Mouse (Mus musculus) embryonic facial prominence, embryonic 12.5 days (tissue): Measurements from ENCODE around the gene Dnmt3l. TPM values are rescaled to one million over a fixed set of nuclear protein-coding genes. Genes with fewer than 3 reads are reported as not detected.
"Not testable (repeated sequence)": the region's sequence is repeated elsewhere in the genome, so short reads cannot be mapped to it uniquely, and the experiment has no call there.

Experiments used
- ATAC-seq: fragments of 200-750 bp; cut with Nextera tagmentation; 2 replicates; pipeline ENCODE4 v1.8.0; 2017; ENCODE audit not compliant: insufficient number of reproducible peaks, insufficient read depth, low FRiP score, low TSS enrichment
- H3K27ac ChIP-seq: fragments of 300-500 bp; sonication (generic); 2 replicates; pipeline ENCODE4 v1.5.1; 2016; ENCODE audit warnings: mild to moderate bottlenecking
- H3K27me3 ChIP-seq: fragments of 300-500 bp; sonication (generic); 2 replicates; pipeline ENCODE4 v1.6.1; 2016; ENCODE audit warnings: mild to moderate bottlenecking, moderate library complexity
- H3K36me3 ChIP-seq: fragments of 300-500 bp; sonication (generic); 2 replicates; pipeline ENCODE4 v1.6.1; 2016; ENCODE audit warnings: mild to moderate bottlenecking
- H3K4me1 ChIP-seq: fragments of 300-500 bp; sonication (generic); 2 replicates; pipeline ENCODE4 v1.6.1; 2016
- H3K4me2 ChIP-seq: fragments of 300-500 bp; sonication (generic); replicated peaks from 2 replicates; pipeline ENCODE4 v1.6.1; 2016; ENCODE audit warnings: mild to moderate bottlenecking, moderate library complexity
- H3K4me3 ChIP-seq: fragments of 300-500 bp; sonication (generic); 2 replicates; pipeline ENCODE4 v1.5.1; 2016; ENCODE audit warnings: mild to moderate bottlenecking
- H3K9ac ChIP-seq: fragments of 300-500 bp; sonication (generic); 2 replicates; pipeline ENCODE4 v1.6.1; 2016; ENCODE audit warnings: mild to moderate bottlenecking, moderate library complexity
- H3K9me3 ChIP-seq: fragments of 300-500 bp; sonication (generic); 2 replicates; pipeline ENCODE4 v1.6.1; 2016; ENCODE audit warnings: mild to moderate bottlenecking, moderate library complexity
- WGBS: fragments of 180-500 bp; shearing (Covaris S2); methylation state at CpG from one replicate; pipeline ENCODE4 v1.1.7; 2016; 5-methylcytosine and 5-hydroxymethylcytosine counted together
- polyA plus RNA-seq: library from polyadenylated mRNA; unstranded; fragments of >200 nt; fragmentation: Nextera tagmentation; extraction: Ambion mirVana; gene quantifications from 2 replicates; pipeline ENCODE4 v1.2.1, GENCODE M21; 2016

Gene Dnmt3l
- polyA plus RNA-seq, 1 experiment from 2014 or later = 0.19 TPM

- Histone ChIP-seq H3K4me1 (0 out of 2 replicates have a peak, but pooled peaks cover 2% of the 10 kb centered on the region), H3K9ac (no peak overlapping the region), H3K27ac (no peak overlapping the region), H3K36me3 (no peaks in the 10 kb centered on the region), H3K4me3 (no peak overlapping the region), H3K9me3 (no peaks in the 10 kb centered on the region), H3K4me2 (no peak overlapping the region), H3K27me3 (no peaks in the 10 kb centered on the region)
- 82% methylated on average over 6 of the region's 6 CpGs for WGBS
- no peak for ATAC-seq
These were observed 45.4 kb downstream of the Dnmt3l start for GRCm38 (mm10) chr10:78087101-78087511.

- Histone ChIP-seq H3K36me3 (no peaks in the 10 kb centered on the region), H3K4me3 (no peak overlapping the region), H3K9me3 (no peaks in the 10 kb centered on the region), H3K4me2 (no peak overlapping the region), H3K9ac (no peak overlapping the region), H3K4me1 (0 out of 2 replicates have a peak, but pooled peaks cover 2% of the 10 kb centered on the region), H3K27ac (no peak overlapping the region), H3K27me3 (no peaks in the 10 kb centered on the region)
- 54% methylated on average over 6 of the region's 6 CpGs for WGBS
- no peak for ATAC-seq
These were observed 48.5 kb downstream of the Dnmt3l start for GRCm38 (mm10) chr10:78090246-78090645.

GRCm38 (mm10) chr10:78090706-78091491 lies 49.2 kb downstream of the Dnmt3l start:
- Histone ChIP-seq H3K4me3 (no peak overlapping the region), H3K9me3 (no peaks in the 10 kb centered on the region), H3K9ac (no peak overlapping the region), H3K4me2 (no peak overlapping the region), H3K36me3 (no peaks in the 10 kb centered on the region), H3K27me3 (no peaks in the 10 kb centered on the region), H3K27ac (no peak overlapping the region), H3K4me1 (0 out of 2 replicates have a peak, but pooled peaks cover 2% of the 10 kb centered on the region)
- ATAC-seq = no peak
- WGBS = 74% methylated on average over 4 of the region's 4 CpGs

GRCm38 (mm10) chr10:78091865-78092724 lies 50.3 kb downstream of the Dnmt3l start:
- no peak overlapping the region for H3K4me2 ChIP-seq
- H3K27ac ChIP-seq = no peak overlapping the region
- ATAC-seq = no peak
- no peaks in the 10 kb centered on the region for H3K9me3 ChIP-seq
- 0 out of 2 replicates have a peak, but pooled peaks cover 2% of the 10 kb centered on the region for H3K4me1 ChIP-seq
- no peaks in the 10 kb centered on the region for H3K36me3 ChIP-seq
- H3K4me3 ChIP-seq = no peak overlapping the region
- H3K27me3 ChIP-seq = no peaks in the 10 kb centered on the region
- 87% methylated on average over 23 of the region's 23 CpGs for WGBS
- H3K9ac ChIP-seq = no peak overlapping the region

- H3K9me3 ChIP-seq = no peaks in the 10 kb centered on the region
- H3K36me3 ChIP-seq = no peaks in the 10 kb centered on the region
- H3K4me1 ChIP-seq = 0 out of 2 replicates have a peak, but pooled peaks cover 2% of the 10 kb centered on the region
- H3K9ac ChIP-seq = no peak overlapping the region
- no peak overlapping the region for H3K4me3 ChIP-seq
- WGBS = 84% methylated on average over 13 of the region's 13 CpGs
- no peak for ATAC-seq
- no peak overlapping the region for H3K27ac ChIP-seq
- no peaks in the 10 kb centered on the region for H3K27me3 ChIP-seq
- no peak overlapping the region for H3K4me2 ChIP-seq
These were observed 50.9 kb downstream of the Dnmt3l start for GRCm38 (mm10) chr10:78092725-78093029.

GRCm38 (mm10) chr10:78095221-78095620 lies 53.5 kb downstream of the Dnmt3l start:
- Histone ChIP-seq H3K4me3 (no peak overlapping the region), H3K36me3 (no peaks in the 10 kb centered on the region), H3K9ac (no peak overlapping the region), H3K27me3 (no peaks in the 10 kb centered on the region), H3K4me2 (no peak overlapping the region), H3K4me1 (0 out of 2 replicates have a peak, but pooled peaks cover 1% of the 10 kb centered on the region), H3K27ac (no peak overlapping the region), H3K9me3 (no peaks in the 10 kb centered on the region)
- ATAC-seq = no peak

GRCm38 (mm10) chr10:78095954-78096931 lies 54.5 kb downstream of the Dnmt3l start:
- Histone ChIP-seq H3K27me3 (no peaks in the 10 kb centered on the region), H3K9ac (no peak overlapping the region), H3K36me3 (no peaks in the 10 kb centered on the region), H3K4me2 (no peak overlapping the region), H3K9me3 (no peaks in the 10 kb centered on the region), H3K4me1 (0 out of 2 replicates have a peak, but pooled peaks cover 2% of the 10 kb centered on the region), H3K4me3 (no peak overlapping the region), H3K27ac (no peak overlapping the region)
- ATAC-seq = no peak
- 84% methylated on average over 5 of the region's 5 CpGs for WGBS

- ATAC-seq, H3K27me3 ChIP-seq, H3K36me3 ChIP-seq, H3K27ac ChIP-seq, H3K4me1 ChIP-seq, H3K9me3 ChIP-seq, H3K4me2 ChIP-seq, H3K4me3 ChIP-seq, H3K9ac ChIP-seq: not testable (repeated sequence)
These were observed 58.1 kb downstream of the Dnmt3l start for GRCm38 (mm10) chr10:78099860-78100259.

- Histone ChIP-seq H3K4me1 (0 out of 2 replicates have a peak, but pooled peaks cover 5% of the 10 kb centered on the region), H3K9ac (no peak overlapping the region; the same call in 1 of the 2 replicates), H3K27ac (no peak overlapping the region), H3K27me3 (no peaks in the 10 kb centered on the region), H3K9me3 (no peaks in the 10 kb centered on the region), H3K4me3 (peak overlapping the region; percentile 32), H3K4me2 (peak overlapping the region; percentile 50), H3K36me3 (no peaks in the 10 kb centered on the region)
- WGBS = 27% methylated on average over 16 of the region's 16 CpGs
- ATAC-seq = 0 out of 2 replicates have a peak, but pooled peaks have one; percentile 60
These were observed 59.4 kb downstream of the Dnmt3l start for GRCm38 (mm10) chr10:78100989-78101780.

- Histone ChIP-seq H3K9me3 (no peaks in the 10 kb centered on the region), H3K27ac (no peak overlapping the region), H3K36me3 (no peaks in the 10 kb centered on the region), H3K4me2 (no peak overlapping the region), H3K4me3 (no peak overlapping the region), H3K4me1 (0 out of 2 replicates have a peak, but pooled peaks cover 5% of the 10 kb centered on the region), H3K27me3 (no peaks in the 10 kb centered on the region), H3K9ac (no peak overlapping the region)
- ATAC-seq = no peak
- 81% methylated on average over 11 of the region's 11 CpGs for WGBS
These were observed 63.1 kb downstream of the Dnmt3l start for GRCm38 (mm10) chr10:78104555-78105490.
